Mouse (Mus musculus): ENCODE measurements around the gene Clock.

Clock gene

GRCm38 (mm10) chr5:76304452-76305341 lies at the start of gene Clock:
Gene Clock, minus strand, starts transcription at chr5:76304792.
- DNase-seq (ENCODE audit: low read depth, low spot score), result peak; percentile 78

DNA sequence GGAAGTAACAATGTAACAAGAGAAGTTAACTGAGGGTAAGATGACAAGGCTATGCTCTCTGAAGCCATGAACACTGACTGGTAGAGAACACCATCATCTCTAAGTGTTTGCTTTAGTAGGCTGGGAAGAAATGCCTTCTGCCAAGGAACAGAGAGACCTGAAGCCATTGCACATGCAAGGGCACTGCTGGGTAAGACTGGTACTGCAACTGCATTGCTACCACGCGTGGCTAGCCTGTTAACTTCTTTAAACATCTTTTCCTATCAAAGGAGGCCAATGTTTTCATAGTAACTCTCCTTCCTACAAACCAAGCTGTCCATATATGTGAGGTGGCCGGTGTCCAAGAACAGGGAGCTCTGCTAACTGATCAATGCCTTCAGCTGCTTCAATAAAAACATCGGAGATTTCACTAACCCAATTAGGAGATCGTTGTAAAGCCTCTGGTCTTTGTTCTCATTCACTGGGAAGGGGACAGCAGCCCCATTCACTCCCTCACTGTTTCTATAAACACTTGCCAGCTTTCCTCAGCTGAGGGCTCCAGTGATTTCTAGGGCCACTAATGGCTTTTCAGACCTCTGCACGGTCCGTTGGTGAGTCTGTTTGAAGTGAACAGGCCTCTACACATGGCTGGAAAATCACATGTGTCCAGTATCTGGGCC lies 47.5 kb upstream of the Clock start:
- no peak for DNase-seq (ENCODE audit: low read depth, low spot score)

DNA sequence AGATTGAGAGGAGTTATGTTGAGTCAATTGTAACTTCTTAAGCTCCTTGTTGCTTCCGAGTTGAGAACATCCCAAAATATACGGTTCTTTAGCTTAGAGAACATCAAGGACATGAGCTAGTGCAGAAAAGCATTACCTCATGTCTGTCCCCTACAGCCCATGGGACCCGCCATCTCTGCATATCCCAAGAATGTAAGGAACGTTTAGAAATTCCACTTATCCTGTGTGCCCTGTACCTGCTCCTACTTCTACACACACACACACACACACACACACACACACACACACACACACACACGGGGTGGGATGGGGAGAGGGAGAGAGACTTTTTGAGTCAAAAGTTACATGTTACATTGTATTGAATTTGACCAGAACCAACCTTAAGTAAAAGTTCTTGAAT lies 46.9 kb upstream of the Clock start:
- DNase-seq (ENCODE audit: low read depth, low spot score), result no peak

GRCm38 (mm10) chr5:76346137-76346536 lies 41.5 kb upstream of the Clock start:
- no peak for DNase-seq (ENCODE audit: low read depth, low spot score)

DNA sequence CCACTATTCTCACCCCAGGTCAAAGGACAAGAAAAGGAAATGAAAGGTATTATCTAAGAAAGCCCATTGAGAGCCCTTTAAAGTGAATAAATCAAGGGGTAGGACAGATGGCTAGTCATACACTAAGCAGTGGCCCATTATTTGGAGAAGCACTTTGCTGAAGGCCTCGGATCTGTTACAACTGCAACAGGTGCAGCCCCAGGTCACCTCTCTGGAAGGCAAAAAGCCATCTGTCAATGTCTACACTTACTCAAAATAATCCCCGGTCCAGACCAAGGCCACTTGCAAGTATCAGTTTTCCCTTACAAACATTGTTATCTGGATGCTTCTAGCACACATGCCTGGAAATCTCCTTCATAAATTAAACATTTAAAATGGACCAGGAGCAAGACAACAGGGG lies 36.3 kb upstream of the Clock start:
- DNase-seq (ENCODE audit: low read depth, low spot score), result peak; percentile 14

GRCm38 (mm10) chr5:76337100-76337499 lies 32.5 kb upstream of the Clock start:
- DNase-seq (ENCODE audit: low read depth, low spot score), result no peak

- no peak for DNase-seq (ENCODE audit: low read depth, low spot score)
Observed at GRCm38 (mm10) chr5:76333833-76334232, 29.2 kb upstream of the Clock start.

GRCm38 (mm10) chr5:76330953-76331352 lies 26.4 kb upstream of the Clock start, which contains the start of gene Pdcl2:
Gene Pdcl2, minus strand, starts transcription at chr5:76331156.
- no peak for DNase-seq (ENCODE audit: low read depth, low spot score)

GRCm38 (mm10) chr5:76327296-76327695 lies 22.7 kb upstream of the Clock start:
- DNase-seq (ENCODE audit: low read depth, low spot score), result no peak

DNA sequence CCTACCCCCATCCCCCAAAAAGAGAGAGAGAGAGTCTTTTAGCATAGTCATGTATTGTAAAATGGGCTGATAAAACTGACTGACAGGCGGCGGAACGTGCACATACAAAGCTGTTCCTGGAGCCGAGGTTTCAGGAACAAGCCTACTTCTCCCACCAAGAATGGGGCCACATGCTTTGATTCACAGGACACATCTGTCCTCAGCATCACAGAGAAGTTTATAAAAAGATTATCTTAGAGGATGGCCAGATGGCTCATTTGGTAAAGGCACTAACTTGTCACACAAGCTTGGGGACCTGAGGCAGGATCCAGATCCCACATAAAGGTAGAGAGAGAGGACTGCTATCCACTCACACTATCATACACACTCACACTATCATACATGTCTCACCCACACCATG lies 20.5 kb upstream of the Clock start:
- DNase-seq (ENCODE audit: low read depth, low spot score), result no peak

DNA sequence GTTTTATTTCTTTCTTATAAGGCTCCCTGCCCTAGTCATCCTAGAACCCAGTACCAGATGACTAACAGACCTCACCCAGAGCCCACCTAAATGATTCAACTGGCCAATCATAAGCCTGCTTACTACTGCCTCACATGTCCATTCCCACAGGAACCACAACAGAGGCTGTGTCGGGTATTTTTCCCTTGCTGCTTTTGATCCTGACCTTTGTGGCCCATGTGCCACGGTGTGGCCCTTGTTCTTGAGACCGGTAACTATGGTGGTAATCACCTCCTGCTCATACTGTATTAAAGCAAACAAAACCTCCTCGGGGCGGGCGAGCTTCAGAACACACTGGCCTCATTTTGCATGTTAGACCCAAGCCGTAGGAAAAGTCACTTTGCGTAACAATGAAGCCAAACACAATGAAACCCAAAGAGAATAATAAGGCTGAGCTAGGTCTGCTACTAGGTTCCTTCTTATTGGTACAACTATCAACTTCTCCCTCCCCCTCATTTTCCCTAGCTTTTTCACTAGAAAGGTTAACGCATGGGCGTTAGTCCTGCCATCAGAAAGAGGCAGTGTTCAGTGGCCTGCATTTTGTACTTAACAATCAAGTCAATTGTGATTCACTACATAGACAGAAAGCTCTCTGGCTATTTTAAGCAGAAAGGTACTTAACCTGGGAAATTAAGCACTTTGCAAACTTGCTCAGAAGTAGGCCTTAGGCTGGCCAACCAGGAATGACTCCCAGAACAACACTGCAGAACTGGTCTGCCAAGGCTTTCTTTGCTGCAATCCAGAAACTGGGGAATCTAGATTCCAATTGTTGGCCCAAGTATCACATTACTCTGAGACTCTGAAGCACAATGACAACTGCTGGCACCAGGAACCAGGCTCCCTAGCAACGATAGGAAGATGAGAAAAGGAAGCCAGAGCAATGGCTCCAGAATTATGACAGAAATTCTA lies 16.9 kb upstream of the Clock start:
- no peak for DNase-seq (ENCODE audit: low read depth, low spot score)

DNA sequence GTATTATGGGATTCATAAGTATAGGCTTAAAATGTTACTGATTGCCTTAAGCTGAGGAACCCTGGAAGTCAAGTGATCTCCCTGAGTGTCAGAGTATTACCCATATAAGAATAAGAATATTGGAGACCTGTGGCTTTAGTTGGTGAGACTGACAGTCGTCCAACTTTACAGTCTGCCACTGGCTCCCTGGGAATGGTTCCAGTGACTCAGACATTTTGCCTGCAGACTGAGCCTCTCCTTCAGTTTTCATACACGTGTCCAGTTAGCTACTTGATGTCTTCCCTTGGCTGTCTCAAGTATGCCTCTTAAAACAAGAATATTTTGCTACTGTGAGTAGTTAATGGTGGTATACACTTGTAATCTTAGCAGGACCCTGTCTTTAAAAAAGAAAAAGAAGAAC lies 3.6 kb upstream of the Clock start:
- no peak for DNase-seq (ENCODE audit: low read depth, low spot score)

GRCm38 (mm10) chr5:76306261-76306660 lies 1.7 kb upstream of the Clock start:
- DNase-seq (ENCODE audit: low read depth, low spot score), result no peak

DNA sequence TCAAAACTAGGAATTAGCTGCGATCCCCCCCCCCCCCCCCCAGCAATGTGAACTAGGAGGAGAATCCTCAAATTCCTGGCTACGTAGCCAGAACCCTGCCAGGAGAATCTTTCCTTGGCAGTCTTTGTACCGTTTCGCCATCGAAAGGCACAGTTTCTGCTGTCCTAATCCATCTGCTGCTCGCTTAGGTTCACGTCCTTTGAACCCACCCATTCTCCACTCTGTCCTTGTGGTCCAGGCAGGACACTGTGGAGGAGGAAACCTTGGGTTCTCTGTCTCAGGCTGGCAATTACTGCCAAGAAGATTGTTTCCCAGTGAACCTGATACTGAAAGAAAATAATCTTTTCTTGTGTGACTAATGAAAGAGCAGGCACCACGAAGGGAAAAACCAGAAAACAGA lies 1.0 kb upstream of the Clock start:
- DNase-seq (ENCODE audit: low read depth, low spot score), result no peak

GRCm38 (mm10) chr5:76303745-76304451 lies 694 bp downstream of the Clock start:
- peak; percentile 52 for DNase-seq (ENCODE audit: low read depth, low spot score)

DNA sequence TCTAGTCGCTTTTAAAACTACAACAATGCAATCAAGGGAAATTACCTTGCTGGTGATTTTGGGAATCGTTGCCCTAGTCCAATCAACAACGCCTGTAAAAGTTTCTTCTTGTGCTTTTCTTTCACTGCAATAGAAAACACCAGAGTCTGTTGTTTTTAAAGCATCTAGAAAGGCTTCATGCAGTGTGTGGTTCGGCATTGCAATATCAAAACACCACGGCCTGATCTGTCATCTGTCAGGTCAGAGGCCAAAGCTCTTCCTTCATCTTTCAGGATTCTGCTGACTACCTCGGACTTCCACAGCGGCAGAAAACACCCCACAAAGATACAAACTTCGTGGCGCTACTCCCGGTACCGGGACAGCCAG lies 1.2 kb downstream of the Clock start:
- no peak for DNase-seq (ENCODE audit: low read depth, low spot score)

GRCm38 (mm10) chr5:76302009-76302408 lies 2.6 kb downstream of the Clock start:
- DNase-seq (ENCODE audit: low read depth, low spot score), result no peak

DNA sequence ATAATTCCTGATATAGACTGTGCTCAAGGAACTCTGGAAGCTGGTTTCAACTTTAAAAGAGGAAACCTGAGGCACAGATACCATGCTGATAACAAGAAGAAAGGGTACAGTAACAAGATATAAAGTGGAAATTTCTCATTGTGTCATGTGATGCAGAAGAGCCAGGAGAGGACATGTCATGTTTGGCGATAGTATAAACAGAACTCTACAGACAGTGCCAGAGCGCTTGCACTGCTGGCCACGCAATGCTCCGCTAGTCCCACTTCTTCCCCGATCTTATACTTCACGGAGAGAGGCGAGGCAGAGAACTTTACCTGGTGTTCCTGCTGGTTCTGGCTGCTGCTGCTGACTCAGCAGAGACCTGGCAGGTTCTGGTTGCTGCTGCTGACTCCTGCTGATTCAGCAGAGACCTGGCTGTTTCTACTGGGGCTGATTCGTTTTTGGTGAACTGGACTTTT lies 15.3 kb downstream of the Clock start:
- no peak for DNase-seq (ENCODE audit: low read depth, low spot score)

DNA sequence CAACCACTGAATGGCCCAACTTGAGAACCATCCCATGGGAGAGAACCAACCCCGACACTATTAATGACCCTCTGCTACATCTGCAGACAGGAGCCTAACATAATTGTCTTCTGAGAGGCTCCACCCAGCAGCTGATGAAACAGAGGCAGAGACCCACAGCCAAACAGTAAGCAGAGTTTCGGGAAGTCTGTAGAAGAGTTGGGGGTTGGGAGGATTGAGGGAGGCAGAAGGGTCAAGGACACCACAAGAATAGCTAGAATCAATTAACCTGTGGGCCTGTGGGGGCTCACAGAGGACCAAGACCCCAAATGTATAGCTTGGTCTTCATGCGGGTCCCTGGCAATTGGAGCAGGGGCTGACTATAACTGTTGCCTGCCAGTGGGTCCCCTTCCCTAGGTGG lies 16.3 kb downstream of the Clock start:
- DNase-seq (ENCODE audit: low read depth, low spot score), result no peak

DNA sequence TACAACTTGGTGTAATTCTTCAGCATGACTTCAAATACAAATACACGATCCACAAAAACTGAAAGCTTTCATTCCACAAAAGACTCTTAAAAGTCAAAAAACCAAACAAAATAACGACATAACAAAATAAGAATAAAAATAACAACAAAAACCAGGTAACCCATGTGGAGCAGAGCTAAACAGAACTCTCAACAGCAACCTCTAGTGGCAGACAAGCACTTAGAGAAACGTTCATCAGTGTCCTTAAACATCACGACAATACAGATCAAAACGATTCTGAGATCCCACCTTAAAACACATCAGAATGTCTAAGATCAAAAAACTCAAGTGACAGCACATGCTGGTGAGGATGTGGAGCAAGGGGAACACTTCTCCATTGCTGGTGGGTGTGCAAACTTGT lies 17.5 kb downstream of the Clock start:
- DNase-seq (ENCODE audit: low read depth, low spot score), result no peak

- DNase-seq (ENCODE audit: low read depth, low spot score), result no peak
Observed at GRCm38 (mm10) chr5:76285699-76286098, 18.9 kb downstream of the Clock start.

Measured in skeletal muscle tissue, adult 2 months (tissue).